Mouse (Mus musculus) ovary, postnatal 36 days (tissue): ENCODE data around the gene 1700014D04Rik.
A peak's percentile ranks its signal among the peaks of the same experiment; 100 is the strongest.
"Not testable (repeated sequence)": the region's sequence is repeated elsewhere in the genome, so short reads cannot be mapped to it uniquely, and the experiment has no call there.

Source experiments
- DNase-seq: peaks from one replicate; pipeline ENCODE4 v3.0.0; 2022; ENCODE audit warnings: low spot score, mixed read lengths

The 1700014D04Rik gene

DNA sequence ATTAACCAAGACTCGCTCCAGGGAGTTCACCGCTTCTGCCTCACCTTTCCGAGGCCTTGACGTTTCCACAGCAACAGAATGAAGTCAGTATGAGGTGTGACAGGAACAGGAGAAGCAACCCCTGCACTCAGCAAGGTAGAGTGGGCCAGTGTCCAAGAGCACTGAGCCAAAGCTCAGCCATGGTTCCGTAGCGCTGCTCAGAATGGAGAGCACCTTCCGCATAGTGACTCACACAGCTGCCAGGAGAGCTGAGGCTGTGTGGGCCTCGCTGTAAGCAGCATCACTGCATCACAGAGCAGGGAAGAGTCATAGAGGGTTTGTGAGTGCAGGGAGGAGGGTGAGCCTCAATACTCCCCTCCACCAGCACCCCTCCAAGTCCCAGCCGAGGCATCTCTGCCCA, at the start of gene 1700014D04Rik:
Gene 1700014D04Rik (minus strand): TSS at position 42 of the 400 bp plus-strand sequence.
- no peak for DNase-seq

GRCm38 (mm10) chr13:59795807-59796465, 49.4 kb upstream of the 1700014D04Rik start:
- DNase-seq = no peak

DNA sequence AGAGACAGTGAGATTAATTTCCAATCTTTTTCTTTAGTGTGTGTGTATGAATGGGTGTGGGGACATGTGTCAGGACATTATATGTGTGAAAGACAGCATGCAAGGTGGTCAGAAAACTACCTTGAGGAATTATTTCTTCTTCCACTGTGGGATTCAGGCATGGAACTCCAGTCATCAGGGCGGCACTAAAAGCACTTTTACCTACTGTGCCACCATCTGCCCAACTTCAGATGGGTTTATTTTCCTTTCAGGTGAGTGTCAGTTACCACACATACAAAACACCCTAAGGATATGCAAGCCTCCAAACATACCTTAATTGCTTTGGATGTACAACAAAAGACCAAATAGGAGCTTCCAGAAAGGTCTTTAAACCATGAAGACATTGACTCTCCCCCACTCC, 48.2 kb upstream of the 1700014D04Rik start:
- no peak for DNase-seq

- no peak for DNase-seq
Observed at GRCm38 (mm10) chr13:59782145-59782544, 35.6 kb upstream of the 1700014D04Rik start, which contains the start of gene Gm49354. TSS of gene Gm49354 (minus strand) at chr13:59782245.

DNA sequence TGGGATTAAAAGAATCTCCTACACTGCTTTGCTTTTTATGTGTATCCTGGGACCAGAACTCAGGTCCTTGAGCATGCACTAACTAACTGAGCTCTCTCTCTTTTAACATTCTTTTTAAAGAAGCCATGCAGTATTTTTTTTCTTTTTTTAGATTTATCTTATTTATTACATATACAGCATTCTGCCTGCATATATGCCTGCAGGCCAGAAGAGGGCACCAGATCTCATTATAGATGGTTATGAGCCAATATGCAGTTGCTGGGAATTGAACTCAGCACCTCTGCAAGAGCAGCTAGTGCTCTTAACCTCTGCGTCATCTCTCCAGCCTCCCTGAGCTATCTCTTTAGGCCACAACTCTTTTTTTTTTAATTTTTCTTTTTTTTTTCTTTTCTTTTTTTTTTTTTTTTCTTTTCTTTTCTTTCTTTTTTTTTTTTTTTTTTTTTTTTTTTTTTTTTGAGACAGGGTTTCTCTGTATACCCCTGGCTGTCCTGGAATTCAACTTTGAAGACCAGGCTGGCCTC, 33.3 kb upstream of the 1700014D04Rik start:
- DNase-seq = not testable (repeated sequence)

GRCm38 (mm10) chr13:59779213-59779612, 32.7 kb upstream of the 1700014D04Rik start:
- DNase-seq = no peak

DNA sequence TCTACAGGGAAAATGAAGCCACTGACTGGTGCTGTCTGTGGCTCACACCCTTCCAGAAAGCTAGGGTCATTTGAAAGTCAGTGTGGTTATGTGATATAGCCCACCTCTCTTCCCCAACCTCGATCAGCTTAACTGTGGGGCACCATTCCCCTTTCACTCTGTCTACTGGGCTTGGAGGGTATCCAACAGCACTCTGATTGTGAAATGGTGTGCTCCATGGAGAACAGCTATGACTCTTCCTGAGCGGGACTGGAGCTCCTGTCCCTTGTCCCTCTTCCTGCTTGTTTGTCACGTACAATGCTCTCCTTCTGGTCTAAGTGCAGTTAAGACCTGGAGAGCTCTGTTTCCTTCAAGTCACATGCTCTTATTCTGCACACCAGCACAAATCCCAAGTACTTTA, 28.6 kb upstream of the 1700014D04Rik start:
- no peak for DNase-seq

- DNase-seq = peak; percentile 56
Observed at GRCm38 (mm10) chr13:59771257-59771656, 24.7 kb upstream of the 1700014D04Rik start.

DNA sequence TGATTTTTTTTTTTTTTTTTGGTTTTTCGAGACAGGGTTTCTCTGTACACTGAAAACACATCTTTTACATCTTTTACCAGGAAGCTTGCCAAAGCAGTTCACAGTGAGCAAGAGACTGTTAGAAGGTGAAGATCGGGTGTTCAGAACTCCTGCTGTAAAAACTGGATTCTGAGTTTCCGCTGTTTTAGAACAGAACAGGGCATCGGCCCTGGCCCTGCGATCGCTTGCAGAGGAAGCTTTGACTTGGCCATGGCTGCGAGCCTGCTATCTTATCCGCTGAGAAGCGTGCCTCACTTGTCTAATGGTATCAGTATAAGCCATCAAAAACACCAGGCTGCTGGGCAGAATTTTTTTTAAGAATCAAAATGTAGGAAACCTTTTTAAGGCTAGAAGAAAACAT, 24.3 kb upstream of the 1700014D04Rik start:
- DNase-seq = peak; percentile 26

DNA sequence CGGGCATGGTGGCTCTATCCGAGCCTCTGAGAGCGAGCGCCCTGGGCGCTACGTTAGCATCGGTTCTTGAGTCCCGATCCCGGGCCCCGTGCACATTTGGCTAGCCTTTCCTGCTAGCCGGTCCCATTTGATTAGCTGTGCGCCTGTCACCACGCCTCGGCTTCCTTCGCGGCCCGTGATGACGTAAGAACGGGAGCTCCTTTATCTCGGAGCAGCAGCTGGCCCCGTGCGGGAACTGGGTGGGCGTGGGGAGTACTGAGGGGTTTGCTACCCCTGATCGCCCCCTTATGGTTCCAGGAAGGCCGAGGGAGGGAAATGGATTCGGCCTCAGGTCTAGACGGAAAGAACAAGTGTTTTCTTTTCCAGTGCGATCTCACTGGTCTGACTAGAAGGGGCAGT, 23.6 kb upstream of the 1700014D04Rik start:
- peak; percentile 77 for DNase-seq

GRCm38 (mm10) chr13:59769296-59770163, 23.0 kb upstream of the 1700014D04Rik start, which contains the start of gene Isca1:
TSS of gene Isca1 (minus strand) at chr13:59769810.
- peak; percentile 99 for DNase-seq

DNA sequence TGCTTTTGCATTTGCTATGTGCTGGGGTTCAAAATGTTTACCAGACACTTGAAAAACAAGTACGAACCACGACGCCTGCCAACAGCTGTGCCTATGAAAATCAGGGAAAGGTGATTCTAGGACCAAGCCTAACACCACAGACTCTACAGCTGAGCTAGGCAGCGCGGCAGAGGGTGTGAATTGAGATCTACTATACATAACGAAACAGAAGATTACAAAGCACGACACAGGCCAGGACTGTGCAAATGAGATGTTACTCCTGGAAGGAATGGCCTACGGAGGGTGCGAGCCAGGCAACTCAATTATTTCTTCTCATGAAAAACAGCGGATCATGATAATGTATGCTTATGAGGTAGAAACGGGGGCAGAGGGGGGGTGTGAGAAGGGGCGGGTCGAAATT, 22.0 kb upstream of the 1700014D04Rik start:
- DNase-seq = no peak

DNA sequence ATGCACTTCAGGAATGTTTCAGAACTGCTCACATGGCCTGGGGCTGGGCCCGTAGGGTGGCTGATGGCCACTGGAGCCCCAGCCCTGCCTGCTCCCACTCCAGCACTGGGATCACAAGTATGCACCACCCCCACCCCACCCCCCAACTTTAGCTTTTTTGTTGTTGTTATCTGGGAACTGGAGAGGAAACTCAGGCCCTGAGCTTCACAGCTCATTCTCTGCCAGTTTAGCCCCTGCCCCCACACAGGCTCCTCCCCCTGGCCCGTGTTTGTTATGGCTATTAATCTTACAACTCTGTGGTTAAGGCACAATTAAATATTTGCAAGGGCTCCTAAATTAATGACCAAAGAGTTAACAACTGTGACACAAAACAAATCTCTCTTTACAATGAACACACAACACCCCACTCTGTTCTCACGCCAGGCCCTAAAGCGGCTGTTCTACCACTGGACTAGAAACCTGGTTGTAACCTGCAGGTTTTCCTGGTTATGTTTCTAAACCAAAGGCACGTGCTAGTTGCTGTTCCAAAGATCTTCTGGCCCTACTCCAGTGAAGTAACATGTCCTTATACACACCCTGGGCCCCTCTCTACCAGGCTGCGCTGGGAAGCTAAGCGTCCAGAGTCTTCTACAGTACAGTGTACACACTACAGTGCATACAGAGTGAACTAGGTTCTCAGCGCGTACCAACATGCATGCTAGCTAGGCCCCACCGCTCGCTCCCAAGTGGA, 20.4 kb upstream of the 1700014D04Rik start:
- DNase-seq = peak; percentile 36

DNA sequence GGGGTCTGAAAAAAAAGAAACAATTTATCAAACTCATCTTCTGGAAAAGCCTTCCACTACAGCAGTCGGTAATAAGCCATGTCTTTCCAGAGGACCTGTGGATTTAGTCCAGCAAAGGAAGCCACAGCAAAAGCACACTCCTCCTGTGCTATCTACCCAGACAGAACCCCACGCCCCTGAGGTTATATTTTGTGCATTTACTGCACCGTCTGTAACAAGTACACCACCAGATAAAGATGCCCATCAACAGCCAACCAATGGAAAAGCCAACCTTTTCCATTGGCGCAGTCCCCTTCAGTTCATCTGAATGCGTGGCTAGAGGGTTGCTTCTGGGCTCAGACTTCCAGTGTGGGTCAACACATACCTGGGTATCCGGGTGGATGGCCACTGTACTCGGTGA, 16.2 kb upstream of the 1700014D04Rik start:
- no peak for DNase-seq

DNA sequence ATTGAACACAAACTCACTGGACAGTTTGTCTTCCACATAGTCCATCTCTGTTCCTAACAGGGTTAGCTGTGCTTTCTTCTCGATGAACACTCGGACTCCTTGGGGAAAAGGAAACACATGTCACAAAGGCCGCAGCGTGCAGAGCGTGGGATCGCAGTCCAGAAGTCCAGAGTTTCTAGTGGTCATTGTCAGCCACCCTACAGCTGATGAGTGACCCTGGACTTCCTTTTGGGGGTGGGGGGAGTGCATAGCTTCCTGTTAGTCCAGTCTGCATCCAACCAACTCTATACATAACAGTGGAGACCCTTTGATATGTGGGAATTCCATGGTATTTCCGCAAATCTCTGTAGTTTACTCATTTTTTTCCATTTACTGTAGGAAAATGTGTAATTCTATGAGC, 10.4 kb upstream of the 1700014D04Rik start:
- DNase-seq = no peak

GRCm38 (mm10) chr13:59750310-59750709, 3.8 kb upstream of the 1700014D04Rik start:
- no peak for DNase-seq

GRCm38 (mm10) chr13:59746164-59746563, 388 bp downstream of the 1700014D04Rik start:
- DNase-seq = no peak

GRCm38 (mm10) chr13:59745462-59745861, 1.1 kb downstream of the 1700014D04Rik start:
- no peak for DNase-seq

- DNase-seq = no peak
Observed at GRCm38 (mm10) chr13:59741697-59742096, 4.9 kb downstream of the 1700014D04Rik start.

DNA sequence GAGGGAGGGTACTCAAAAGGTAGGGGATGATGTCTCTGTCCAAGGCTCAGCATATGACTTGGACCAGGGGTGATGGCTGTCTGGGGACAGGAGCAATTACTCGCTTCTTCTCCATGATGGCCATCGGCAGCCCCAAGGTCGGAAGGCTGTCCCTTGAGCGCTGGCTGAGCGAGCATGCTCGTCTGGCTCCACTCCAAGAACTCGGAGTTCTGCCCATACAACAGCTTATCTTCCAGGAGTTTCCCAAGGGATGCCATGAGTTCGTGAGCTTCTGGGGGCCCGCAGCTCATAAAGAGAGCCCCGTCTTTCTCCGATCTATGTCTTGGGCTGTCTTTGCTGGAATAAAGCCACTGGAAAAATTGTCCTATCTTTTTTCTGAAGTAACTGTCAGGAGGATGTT, 5.5 kb downstream of the 1700014D04Rik start:
- peak; percentile 36 for DNase-seq

- DNase-seq = no peak
Observed at GRCm38 (mm10) chr13:59739397-59739796, 7.2 kb downstream of the 1700014D04Rik start.

- no peak for DNase-seq
Observed at GRCm38 (mm10) chr13:59738455-59738854, 8.1 kb downstream of the 1700014D04Rik start.
